Mouse (Mus musculus) heart, postnatal 0 days (tissue): ENCODE results near the gene Hist1h2ae. TPM values are rescaled to one million over a fixed set of nuclear protein-coding genes. Genes with fewer than 3 reads are reported as not detected.
A peak's percentile ranks its signal among the peaks of the same experiment; 100 is the strongest.
"Not testable (repeated sequence)": the region's sequence is repeated elsewhere in the genome, so short reads cannot be mapped to it uniquely, and the experiment has no call there.

Source experiments
- ATAC-seq: fragments of 200-750 bp; cut with Nextera tagmentation; 2 replicates; pipeline ENCODE4 v1.8.0; 2017; ENCODE audit warnings: low read depth, moderate number of reproducible peaks, moderate library complexity; ENCODE audit not compliant: insufficient read depth
- DNase-seq: peaks from one replicate; pipeline ENCODE4 v3.0.0-alpha.2; 2016; ENCODE audit warnings: low spot score
- H3K27ac ChIP-seq: fragments of 300-500 bp; sonication (generic); 2 replicates; pipeline ENCODE4 v1.5.1; 2014; ENCODE audit warnings: low read depth, mild to moderate bottlenecking
- H3K27me3 ChIP-seq: fragments of 300-500 bp; sonication (generic); 2 replicates; pipeline ENCODE4 v1.6.1; 2014; ENCODE audit warnings: low read length, mixed read lengths; ENCODE audit not compliant: control insufficient read depth, insufficient read depth
- H3K36me3 ChIP-seq: fragments of 300-500 bp; sonication (generic); replicated peaks from 2 replicates; pipeline ENCODE4 v1.6.1; 2014; ENCODE audit warnings: low read length, mixed read lengths; ENCODE audit not compliant: control insufficient read depth, insufficient read depth
- H3K4me1 ChIP-seq: fragments of 300-500 bp; sonication (generic); 2 replicates; pipeline ENCODE4 v1.6.1; 2014; ENCODE audit warnings: antibody characterized with exemption; ENCODE audit not compliant: control insufficient read depth, insufficient read depth
- H3K4me2 ChIP-seq: fragments of 300-500 bp; sonication (generic); 2 replicates; pipeline ENCODE4 v1.6.1; 2014; ENCODE audit warnings: low read depth, mild to moderate bottlenecking, low read length, moderate library complexity
- H3K4me3 ChIP-seq: fragments of 300-500 bp; sonication (generic); 2 replicates; pipeline ENCODE4 v1.5.1; 2014; ENCODE audit warnings: low read depth, low read length
- H3K9ac ChIP-seq: fragments of 300-500 bp; sonication (generic); replicated peaks from 2 replicates; pipeline ENCODE4 v1.6.1; 2014; ENCODE audit warnings: low read depth, low read length, mixed read lengths
- H3K9me3 ChIP-seq: fragments of 300-500 bp; sonication (generic); replicated peaks from 2 replicates; pipeline ENCODE4 v1.6.1; 2016; ENCODE audit warnings: low read length; ENCODE audit not compliant: control insufficient read depth
- CTCF ChIP-seq: IDR thresholded peaks from 2 replicates; pipeline ENCODE4 v1.5.1; 2016; ENCODE audit warnings: antibody characterized with exemption, control low read depth, low read depth
- EP300 ChIP-seq: IDR thresholded peaks from 2 replicates; pipeline ENCODE4 v1.6.1; 2016; ENCODE audit warnings: antibody characterized with exemption, low read depth
- WGBS: fragments of 180-500 bp; shearing (Covaris S2); extraction: QIAGEN DNeasy Blood & Tissue Kit; methylation state at CpG from one replicate; pipeline ENCODE4 v1.1.7; 2014; 5-methylcytosine and 5-hydroxymethylcytosine counted together
- polyA plus RNA-seq: library from polyadenylated mRNA; unstranded; fragments of >200 nt; fragmentation: Nextera tagmentation; extraction: Ambion mirVana; gene quantifications from 2 replicates; pipeline ENCODE4 v1.2.1, GENCODE M21; 2015
- total RNA-seq: library from RNA; depleted of rRNA; stranded (reverse); fragments of >200 nt; gene quantifications from 2 replicates; pipeline ENCODE4 v1.2.3, GENCODE M21; 2014; ENCODE audit warnings: low replicate concordance

The Hist1h2ae gene
- total and polyA plus RNA-seq, 2 experiments from 2014 or later = 12.1 to 171 TPM

GRCm38 (mm10) chr13:23576351-23576881 lies 5.4 kb upstream of the Hist1h2ae start:
- WGBS = 46% methylated on average over 7 of the region's 7 CpGs
- DNase-seq = no peak
- H3K4me1 ChIP-seq = peaks cover 16% of the 10 kb centered on the region; the same call in 1 of the 2 replicates
- peak overlapping the region; percentile 53 for H3K4me2 ChIP-seq
- peak overlapping the region; percentile 37 for H3K4me3 ChIP-seq
- no peaks in the 10 kb centered on the region for H3K36me3 ChIP-seq
- no peaks in the 10 kb centered on the region for H3K9me3 ChIP-seq
- no peak for TF ChIP-seq CTCF
- H3K27ac ChIP-seq = peak overlapping the region; percentile 66
- H3K9ac ChIP-seq = peak overlapping the region; percentile 53
- H3K27me3 ChIP-seq = no peaks in the 10 kb centered on the region
- ATAC-seq = no peak

- peak overlapping the region; percentile 66 for H3K27ac ChIP-seq
- not testable (repeated sequence) for H3K27me3 ChIP-seq, H3K9me3 ChIP-seq, ATAC-seq, H3K36me3 ChIP-seq, DNase-seq
- H3K9ac ChIP-seq = peak overlapping the region; percentile 53
- WGBS = 5% methylated on average over 10 of the region's 40 CpGs
- H3K4me3 ChIP-seq = peak overlapping the region; percentile 37
- H3K4me1 ChIP-seq = peaks cover 16% of the 10 kb centered on the region; the same call in 1 of the 2 replicates
- peak overlapping the region; percentile 53 for H3K4me2 ChIP-seq
Observed at GRCm38 (mm10) chr13:23575864-23576313, 4.9 kb upstream of the Hist1h2ae start.

GRCm38 (mm10) chr13:23575271-23575851 lies 4.3 kb upstream of the Hist1h2ae start, which contains the start of gene Hist1h3d:
Gene Hist1h3d (plus strand): TSS chr13:23575763.
- ATAC-seq (peak; percentile 45; the same call in 1 of the 2 replicates), DNase-seq (peak; percentile 90)
- Histone ChIP-seq H3K9me3 (no peaks in the 10 kb centered on the region), H3K4me1 (peaks cover 16% of the 10 kb centered on the region; the same call in 1 of the 2 replicates), H3K27ac (peak within 1 kb of the TSS; percentile 71), H3K4me3 (peak within 1 kb of the TSS; percentile 37), H3K27me3 (no peaks in the 10 kb centered on the region), H3K36me3 (no peaks in the 10 kb centered on the region), H3K9ac (peak within 1 kb of the TSS; percentile 53), H3K4me2 (peak within 1 kb of the TSS; percentile 53)
- WGBS = 2% methylated on average over 18 of the region's 18 CpGs
- TF ChIP-seq EP300 (no peak), CTCF (no peak)

- ATAC-seq, H3K27me3 ChIP-seq, H3K9me3 ChIP-seq, DNase-seq, H3K36me3 ChIP-seq, H3K9ac ChIP-seq: not testable (repeated sequence)
- H3K4me2 ChIP-seq = peak overlapping the region; percentile 53; the same call in 1 of the 2 replicates
- H3K27ac ChIP-seq = peak overlapping the region; percentile 71; the same call in 1 of the 2 replicates
- peaks cover 16% of the 10 kb centered on the region; the same call in 1 of the 2 replicates for H3K4me1 ChIP-seq
- WGBS = 10% methylated on average over 5 of the region's 39 CpGs
- peak overlapping the region; percentile 51 for H3K4me3 ChIP-seq
Observed at GRCm38 (mm10) chr13:23574546-23575170, 3.6 kb upstream of the Hist1h2ae start.

GRCm38 (mm10) chr13:23573898-23574524 lies 3.0 kb upstream of the Hist1h2ae start, which contains the start of the genes Hist1h2bf and Hist1h2ad:
Gene Hist1h2bf (minus strand): TSS chr13:23574196.
Gene Hist1h2ad (plus strand): TSS chr13:23574381.
- peak; percentile 81 for ATAC-seq
- WGBS = 3% methylated on average over 31 of the region's 42 CpGs

GRCm38 (mm10) chr13:23573034-23573897 lies 2.2 kb upstream of the Hist1h2ae start:
- H3K9me3 ChIP-seq, H3K36me3 ChIP-seq, ATAC-seq, DNase-seq, H3K27me3 ChIP-seq: not testable (repeated sequence)
- H3K9ac ChIP-seq = peak overlapping the region; percentile 59; the same call in 1 of the 2 replicates
- peaks cover 16% of the 10 kb centered on the region; the same call in 1 of the 2 replicates for H3K4me1 ChIP-seq
- WGBS = 25% methylated on average over 17 of the region's 20 CpGs
- peak overlapping the region; percentile 62 for H3K4me2 ChIP-seq
- peak overlapping the region; percentile 51 for H3K4me3 ChIP-seq
- peak overlapping the region; percentile 97 for H3K27ac ChIP-seq

More at GRCm38 (mm10) chr13:23573898-23574524, 3.0 kb upstream of the Hist1h2ae start, which contains the start of the genes Hist1h2bf and Hist1h2ad:
- Histone ChIP-seq H3K4me3 (peak within 1 kb of the TSS; percentile 51), H3K9ac (peak within 1 kb of the TSS; percentile 59; the same call in 1 of the 2 replicates), H3K4me2 (peak within 1 kb of the TSS; percentile 62), H3K4me1 (peaks cover 16% of the 10 kb centered on the region; the same call in 1 of the 2 replicates), H3K27ac (peak within 1 kb of the TSS; percentile 76)
- not testable (repeated sequence) for H3K27me3 ChIP-seq, H3K36me3 ChIP-seq, H3K9me3 ChIP-seq
- peak; percentile 90 for TF ChIP-seq EP300
- DNase-seq = peak; percentile 97
